Mouse (Mus musculus) limb, embryonic 12.5 days (tissue): Measurements from ENCODE around the gene Igfbp6. TPM values are rescaled to one million over a fixed set of nuclear protein-coding genes. Genes with fewer than 3 reads are reported as not detected.

ENCODE experiments used
- ATAC-seq: fragments of 200-750 bp; cut with Nextera tagmentation; 2 replicates; pipeline ENCODE4 v1.8.0; 2017; ENCODE audit warnings: low read depth, moderate TSS enrichment; ENCODE audit not compliant: insufficient number of reproducible peaks, insufficient read depth, low FRiP score, low TSS enrichment
- H3K27ac ChIP-seq: fragments of 300-500 bp; sonication (generic); 2 replicates; pipeline ENCODE4 v1.5.1; 2016; ENCODE audit warnings: mild to moderate bottlenecking, moderate library complexity
- H3K27me3 ChIP-seq: fragments of 300-500 bp; sonication (generic); 2 replicates; pipeline ENCODE4 v1.6.1; 2016; ENCODE audit warnings: mild to moderate bottlenecking, moderate library complexity
- H3K36me3 ChIP-seq: fragments of 300-500 bp; sonication (generic); 2 replicates; pipeline ENCODE4 v1.6.1; 2016; ENCODE audit warnings: mild to moderate bottlenecking, moderate library complexity
- H3K4me1 ChIP-seq: fragments of 300-500 bp; sonication (generic); replicated peaks from 2 replicates; pipeline ENCODE4 v1.6.1; 2016
- H3K4me2 ChIP-seq: fragments of 300-500 bp; sonication (generic); 2 replicates; pipeline ENCODE4 v1.6.1; 2016; ENCODE audit warnings: mild to moderate bottlenecking, moderate library complexity
- H3K4me3 ChIP-seq: fragments of 300-500 bp; sonication (generic); replicated peaks from 2 replicates; pipeline ENCODE4 v1.5.1; 2016; ENCODE audit warnings: mild to moderate bottlenecking
- H3K9ac ChIP-seq: fragments of 300-500 bp; sonication (generic); replicated peaks from 2 replicates; pipeline ENCODE4 v1.6.1; 2016; ENCODE audit warnings: mild to moderate bottlenecking, moderate library complexity
- H3K9me3 ChIP-seq: fragments of 300-500 bp; sonication (generic); 2 replicates; pipeline ENCODE4 v1.6.1; 2016; ENCODE audit warnings: mild to moderate bottlenecking, moderate library complexity
- WGBS: fragments of 180-500 bp; shearing (Covaris S2); methylation state at CpG from one replicate; pipeline ENCODE4 v1.1.7; 2016; 5-methylcytosine and 5-hydroxymethylcytosine counted together
- polyA plus RNA-seq: library from polyadenylated mRNA; unstranded; fragments of >200 nt; fragmentation: Nextera tagmentation; extraction: Ambion mirVana; gene quantifications from 2 replicates; pipeline ENCODE4 v1.2.1, GENCODE M21; 2016

The Igfbp6 gene
- polyA plus RNA-seq, 1 experiment from 2014 or later: 1.2 TPM

DNA sequence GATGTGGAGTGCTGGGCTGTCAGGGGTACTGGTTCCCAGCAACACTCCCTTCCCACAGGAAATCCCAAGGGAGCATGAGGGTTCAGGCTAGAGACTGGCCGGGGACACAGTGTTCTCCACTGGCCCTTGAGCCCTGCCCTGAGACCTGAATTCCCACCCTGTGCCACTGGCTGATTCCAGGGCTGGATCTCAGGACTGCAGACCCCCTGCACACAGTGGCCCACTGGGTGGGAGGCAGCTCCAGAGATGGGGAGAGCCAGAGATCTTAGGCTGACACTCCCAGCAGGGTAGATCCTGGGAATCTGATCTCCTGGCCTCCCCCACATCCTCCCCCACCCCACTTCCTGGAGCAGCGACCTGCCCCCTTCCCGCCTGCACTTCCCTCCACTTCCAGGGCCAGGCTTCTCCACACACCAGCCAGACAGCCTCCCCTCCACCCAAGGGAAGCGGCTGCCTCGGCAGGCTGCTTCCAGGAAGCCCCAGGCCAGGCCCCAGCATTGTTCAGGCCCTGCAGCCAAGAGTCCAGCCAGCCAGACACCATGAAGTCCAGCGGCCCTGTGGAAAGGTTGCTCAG is 41.5 kb upstream of the Igfbp6 start:
- Histone ChIP-seq H3K4me1 (peaks cover 99% of the 10 kb centered on the region), H3K9ac (peak overlapping the region; percentile 59), H3K4me3 (peak overlapping the region; percentile 58), H3K9me3 (no peaks in the 10 kb centered on the region), H3K27me3 (peaks cover 22% of the 10 kb centered on the region), H3K27ac (peak overlapping the region; percentile 93), H3K4me2 (peak overlapping the region; percentile 89), H3K36me3 (peaks cover 12% of the 10 kb centered on the region)
- WGBS: 12% methylated on average over 6 of the region's 6 CpGs
- no peak for ATAC-seq

DNA sequence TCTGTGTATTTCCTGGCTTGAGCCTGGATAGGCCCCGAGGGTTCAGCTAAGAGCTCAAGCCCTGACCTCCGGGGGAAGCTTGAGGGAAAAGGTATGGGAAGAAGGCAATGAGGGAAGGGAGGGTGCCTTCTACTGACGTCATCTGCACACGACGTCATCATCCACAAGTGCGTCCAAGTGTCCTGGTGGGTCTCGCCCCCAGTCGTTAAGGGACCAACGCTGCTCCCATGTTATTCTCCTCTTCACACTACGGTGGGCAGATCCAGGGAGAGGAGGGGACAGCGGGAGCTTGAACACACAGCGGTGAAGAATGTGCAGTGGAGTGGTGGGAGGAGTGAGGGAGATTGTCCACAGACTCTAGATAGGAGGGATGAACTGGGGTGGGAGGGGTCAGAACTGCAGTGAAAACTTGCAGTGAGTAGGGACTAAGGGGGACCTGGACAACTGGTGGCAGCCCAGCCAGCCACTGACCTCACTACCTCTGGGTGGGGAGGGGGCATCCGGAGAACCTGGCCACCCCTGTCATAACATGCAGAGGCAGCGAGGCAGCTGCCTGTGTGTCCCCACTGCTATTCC is 40.7 kb upstream of the Igfbp6 start:
- Histone ChIP-seq H3K4me2 (peak overlapping the region; percentile 89), H3K4me3 (peak overlapping the region; percentile 58), H3K36me3 (peaks cover 8% of the 10 kb centered on the region; the same call in 1 of the 2 replicates), H3K4me1 (peaks cover 97% of the 10 kb centered on the region), H3K27ac (peak overlapping the region; percentile 93), H3K9ac (peak overlapping the region; percentile 59), H3K27me3 (peaks cover 22% of the 10 kb centered on the region), H3K9me3 (no peaks in the 10 kb centered on the region)
- no peak for ATAC-seq
- 6% methylated on average over 14 of the region's 14 CpGs for WGBS

DNA sequence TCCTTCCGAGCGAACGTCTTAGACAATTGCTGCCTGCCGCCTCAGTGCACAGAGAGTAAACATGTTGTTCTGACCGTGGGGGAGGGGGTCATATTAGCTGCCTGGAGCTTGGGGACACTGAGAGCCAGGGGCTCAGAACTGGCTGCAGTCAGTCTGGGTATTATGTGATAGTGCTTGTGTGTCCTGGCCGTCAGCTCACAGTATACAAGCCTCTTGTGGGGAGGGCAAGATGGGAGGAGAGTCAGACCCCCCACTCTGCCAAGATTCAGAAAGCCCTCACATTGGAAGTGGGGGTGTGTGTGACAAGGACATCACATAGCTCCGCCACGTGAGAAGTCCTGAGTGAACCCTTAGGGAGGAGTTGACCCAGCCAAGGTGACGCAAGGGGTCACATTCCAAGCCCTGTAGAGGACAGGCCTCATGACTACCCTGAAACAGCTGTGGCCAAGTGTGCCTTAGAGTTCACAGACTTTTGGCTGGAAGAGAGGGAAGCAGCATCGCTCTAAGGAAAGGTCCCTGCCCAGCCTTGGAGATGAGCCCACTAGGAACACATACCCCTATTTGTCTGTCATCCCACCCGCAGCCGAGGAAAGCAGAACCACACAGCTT is 40.1 kb upstream of the Igfbp6 start:
- 18% methylated on average over 12 of the region's 12 CpGs for WGBS

DNA sequence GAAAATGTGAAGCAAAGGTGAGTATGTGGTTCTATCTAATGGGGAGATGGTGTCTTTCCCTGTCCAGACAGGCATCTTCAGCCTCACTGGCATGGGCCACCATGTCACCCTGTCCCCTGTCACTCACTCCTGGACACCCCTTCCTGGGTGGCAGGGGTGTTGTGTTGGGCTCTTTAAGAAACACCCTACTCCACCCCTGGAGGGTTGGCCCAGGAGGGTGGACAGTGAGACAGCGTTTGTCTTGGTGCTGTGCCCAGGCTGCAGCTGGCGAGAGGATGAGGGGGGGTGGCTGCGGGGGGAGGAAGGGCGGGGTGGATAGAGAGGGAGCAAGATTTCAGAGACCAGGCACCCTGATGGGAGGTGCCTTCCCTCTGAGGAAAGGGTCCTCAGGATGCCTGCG is 38.8 kb upstream of the Igfbp6 start:
- no peak for ATAC-seq
- Histone ChIP-seq H3K4me1 (peaks cover 88% of the 10 kb centered on the region), H3K4me3 (no peak overlapping the region), H3K27ac (peak overlapping the region; percentile 60), H3K27me3 (peaks cover 22% of the 10 kb centered on the region), H3K4me2 (peak overlapping the region; percentile 68), H3K36me3 (peaks cover 22% of the 10 kb centered on the region), H3K9me3 (no peaks in the 10 kb centered on the region), H3K9ac (0 out of 2 replicates have a peak overlapping the region, but pooled peaks have one; percentile 3)
- WGBS: 67% methylated on average over 5 of the region's 5 CpGs

More for the DNA sequence above, 40.1 kb upstream of the Igfbp6 start:
- Histone ChIP-seq H3K9ac (0 out of 2 replicates have a peak overlapping the region, but pooled peaks have one; percentile 59), H3K36me3 (peaks cover 10% of the 10 kb centered on the region; the same call in 1 of the 2 replicates), H3K27ac (peak overlapping the region; percentile 93), H3K27me3 (peaks cover 22% of the 10 kb centered on the region), H3K4me2 (peak overlapping the region; percentile 89), H3K4me3 (peak overlapping the region; percentile 58), H3K4me1 (peaks cover 97% of the 10 kb centered on the region), H3K9me3 (no peaks in the 10 kb centered on the region)
- no peak for ATAC-seq

DNA sequence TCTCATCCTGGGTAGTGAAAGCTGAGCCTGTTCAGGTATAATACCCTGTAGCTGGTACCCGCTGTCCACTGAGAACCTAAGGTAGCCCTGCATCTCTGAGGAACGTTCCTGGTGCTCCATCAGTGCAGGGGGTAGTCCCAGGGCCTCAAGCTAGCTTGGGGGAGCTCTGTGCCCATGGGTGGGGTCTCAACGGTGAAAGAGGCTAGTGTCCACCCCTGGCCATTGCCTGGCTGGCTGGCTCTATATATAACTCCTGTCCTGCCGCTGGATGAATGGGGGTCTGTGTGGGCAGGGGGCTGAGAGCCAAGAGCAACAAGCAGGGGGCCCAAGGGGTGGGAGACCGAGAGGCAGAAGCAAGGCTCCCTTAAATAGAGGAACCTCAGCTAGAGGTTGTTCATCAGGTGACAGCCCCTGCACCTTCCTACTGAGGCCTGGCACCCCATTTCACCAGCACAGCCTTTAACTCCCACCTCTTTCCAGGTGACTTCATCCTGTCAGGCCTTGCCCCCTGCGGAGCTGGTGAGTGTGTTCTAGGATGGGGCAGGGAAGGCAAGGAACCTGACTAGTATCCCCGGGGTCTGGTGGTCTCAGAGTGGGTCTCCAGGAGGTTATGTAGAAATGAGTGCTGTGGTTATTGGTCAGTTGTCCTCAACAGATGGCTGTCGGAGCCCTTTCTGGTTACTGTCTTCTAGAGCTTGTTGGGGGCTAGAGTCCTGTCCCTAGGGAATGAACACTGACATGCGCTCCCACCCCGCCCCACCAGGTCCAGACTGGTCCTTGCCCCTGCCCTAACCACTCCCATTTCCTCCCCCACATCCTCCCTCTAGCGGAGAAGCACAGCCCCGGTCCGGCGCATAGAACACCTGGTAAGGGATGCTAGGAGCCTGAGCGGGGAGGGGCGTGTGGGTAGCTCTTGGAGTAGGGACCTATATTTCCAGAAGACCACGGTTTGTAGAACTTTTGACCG is 38.1 kb upstream of the Igfbp6 start:
- Histone ChIP-seq H3K9ac (peak overlapping the region; percentile 55; the same call in 1 of the 2 replicates), H3K36me3 (peaks cover 29% of the 10 kb centered on the region)

DNA sequence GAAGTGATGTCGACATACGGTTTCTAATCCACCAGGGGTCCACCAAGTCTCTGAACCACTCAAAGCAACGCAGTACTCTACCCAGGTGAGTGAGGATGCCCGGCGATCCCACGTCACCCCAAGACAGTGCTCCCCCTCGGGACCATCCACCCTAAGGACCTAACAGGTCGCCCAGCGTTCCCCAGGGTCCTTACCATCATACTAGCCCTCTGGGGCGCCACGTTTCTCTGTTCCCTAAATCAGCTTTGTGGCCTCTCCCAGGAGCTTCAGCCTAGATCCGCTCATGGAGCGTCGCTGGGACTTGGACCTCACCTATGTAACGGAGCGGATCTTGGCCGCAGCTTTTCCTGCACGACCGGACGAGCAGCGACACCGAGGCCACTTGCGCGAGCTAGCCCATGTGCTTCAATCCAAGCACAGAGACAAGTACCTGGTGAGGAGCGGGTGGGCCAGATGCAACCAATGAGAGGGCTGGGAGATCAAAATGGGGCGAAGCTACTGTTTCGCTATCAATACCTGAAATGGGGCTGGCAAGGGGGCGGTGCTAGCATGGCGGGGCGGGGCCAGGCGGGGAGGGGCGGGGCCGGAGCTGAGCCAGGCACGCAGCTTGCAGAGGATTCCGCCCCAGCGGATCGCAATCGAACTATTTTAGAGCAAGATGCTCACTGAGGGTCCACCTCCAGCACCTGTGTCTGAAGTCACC is 37.3 kb upstream of the Igfbp6 start:
- Histone ChIP-seq H3K4me2 (peak overlapping the region; percentile 68), H3K9ac (peak overlapping the region; percentile 55), H3K27me3 (peaks cover 22% of the 10 kb centered on the region), H3K9me3 (no peaks in the 10 kb centered on the region), H3K27ac (peak overlapping the region; percentile 56), H3K4me1 (peaks cover 72% of the 10 kb centered on the region), H3K4me3 (peak overlapping the region; percentile 41), H3K36me3 (peaks cover 38% of the 10 kb centered on the region)
- WGBS: 7% methylated on average over 38 of the region's 38 CpGs
- no peak for ATAC-seq

More for the DNA sequence above, 38.1 kb upstream of the Igfbp6 start:
- 25% methylated on average over 18 of the region's 18 CpGs for WGBS
- Histone ChIP-seq H3K9me3 (no peaks in the 10 kb centered on the region), H3K27ac (peak overlapping the region; percentile 73), H3K4me2 (peak overlapping the region; percentile 68), H3K4me3 (peak overlapping the region; percentile 41), H3K4me1 (peaks cover 81% of the 10 kb centered on the region), H3K27me3 (peaks cover 22% of the 10 kb centered on the region)
- ATAC-seq: no peak

DNA sequence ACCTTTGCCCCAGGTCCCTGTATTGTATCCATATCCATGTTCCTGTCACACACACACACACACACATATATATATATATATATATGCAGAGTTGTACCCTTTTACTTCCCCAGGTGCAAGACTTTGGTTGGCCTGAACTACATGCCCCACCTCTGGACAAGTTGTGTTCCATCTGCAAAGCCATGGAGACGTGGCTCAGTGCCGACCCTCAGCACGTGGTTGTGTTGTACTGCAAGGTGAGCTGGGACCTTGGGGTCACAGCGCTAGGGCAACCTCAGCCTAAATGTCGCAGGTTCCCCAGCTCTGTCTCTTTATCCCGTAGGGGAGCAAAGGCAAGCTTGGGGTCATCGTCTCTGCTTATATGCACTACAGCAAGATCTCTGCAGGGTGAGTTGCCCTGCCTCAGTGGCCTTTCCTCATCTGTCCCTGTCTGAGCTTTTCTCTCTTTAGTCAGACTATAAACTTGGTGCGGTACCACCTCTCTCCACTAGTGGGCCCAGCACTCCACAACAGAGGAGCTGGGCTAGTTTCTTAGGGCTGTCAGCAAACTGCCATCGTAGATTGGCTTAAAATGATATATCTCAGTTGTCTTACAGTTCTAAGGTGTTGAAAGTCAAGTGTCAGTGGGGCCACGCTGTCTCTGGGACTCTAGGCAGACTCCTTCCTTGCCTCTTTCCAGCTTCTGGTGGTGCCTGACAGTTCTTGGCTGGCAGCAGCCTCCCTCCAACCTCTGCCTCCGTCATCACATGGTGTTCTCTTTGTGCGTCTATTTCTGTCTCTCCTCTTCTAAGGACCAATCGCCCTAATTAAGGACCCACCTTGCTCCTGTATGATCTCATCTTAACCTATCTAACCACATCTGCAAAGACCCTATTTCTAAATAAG is 36.2 kb upstream of the Igfbp6 start:
- Histone ChIP-seq H3K4me2 (peak overlapping the region; percentile 68), H3K27me3 (peaks cover 22% of the 10 kb centered on the region), H3K27ac (no peak overlapping the region), H3K4me3 (peak overlapping the region; percentile 41; the same call in 1 of the 2 replicates), H3K9me3 (no peaks in the 10 kb centered on the region), H3K36me3 (peaks cover 48% of the 10 kb centered on the region), H3K9ac (no peak overlapping the region), H3K4me1 (peaks cover 62% of the 10 kb centered on the region)
- 42% methylated on average over 13 of the region's 13 CpGs for WGBS
- ATAC-seq: no peak

DNA sequence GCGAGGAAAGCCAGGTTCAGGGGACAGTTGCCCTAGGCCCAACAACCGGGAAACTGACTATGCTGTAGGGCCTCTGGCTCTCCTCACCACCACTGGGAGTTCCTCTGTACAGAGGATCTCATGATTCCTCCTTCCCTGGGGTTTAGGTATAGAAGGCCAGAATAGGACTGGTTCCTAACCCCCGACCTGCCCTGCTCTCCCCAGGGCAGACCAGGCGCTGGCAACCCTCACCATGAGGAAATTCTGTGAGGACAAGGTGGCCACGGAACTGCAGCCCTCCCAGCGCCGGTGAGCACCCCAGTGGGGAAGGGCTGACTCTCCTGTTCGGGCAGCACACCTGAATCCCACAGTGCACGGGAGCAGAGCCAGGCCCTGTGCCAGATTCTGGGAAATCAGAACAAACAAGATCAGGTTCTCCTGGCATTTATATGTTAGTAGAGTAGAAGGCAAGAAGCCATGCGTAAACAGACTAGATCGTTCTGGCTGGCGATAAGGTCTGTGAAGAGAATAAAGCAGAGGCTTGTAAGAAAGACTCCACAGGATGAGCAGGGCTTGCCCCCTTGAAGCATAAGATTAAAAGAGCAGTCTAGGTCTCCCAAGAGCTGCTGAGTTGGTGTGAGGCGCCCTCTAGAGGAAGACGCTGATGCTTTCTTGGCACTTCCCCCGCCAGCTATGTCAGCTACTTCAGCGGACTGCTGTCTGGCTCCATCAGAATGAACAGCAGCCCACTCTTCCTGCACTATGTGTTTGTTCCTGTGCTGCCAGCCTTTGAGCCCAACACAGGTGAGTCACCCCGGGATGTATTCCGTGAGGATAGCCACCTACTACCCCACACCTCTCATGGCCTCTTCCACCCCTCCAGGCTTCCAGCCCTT is 35.3 kb upstream of the Igfbp6 start:
- Histone ChIP-seq H3K9ac (no peak overlapping the region; the same call in 1 of the 2 replicates), H3K4me1 (peaks cover 53% of the 10 kb centered on the region), H3K9me3 (no peaks in the 10 kb centered on the region), H3K4me2 (0 out of 2 replicates have a peak overlapping the region, but pooled peaks have one; percentile 7), H3K36me3 (peaks cover 56% of the 10 kb centered on the region), H3K27me3 (peaks cover 22% of the 10 kb centered on the region), H3K27ac (no peak overlapping the region), H3K4me3 (no peak overlapping the region)
- ATAC-seq: no peak
- 57% methylated on average over 18 of the region's 18 CpGs for WGBS

DNA sequence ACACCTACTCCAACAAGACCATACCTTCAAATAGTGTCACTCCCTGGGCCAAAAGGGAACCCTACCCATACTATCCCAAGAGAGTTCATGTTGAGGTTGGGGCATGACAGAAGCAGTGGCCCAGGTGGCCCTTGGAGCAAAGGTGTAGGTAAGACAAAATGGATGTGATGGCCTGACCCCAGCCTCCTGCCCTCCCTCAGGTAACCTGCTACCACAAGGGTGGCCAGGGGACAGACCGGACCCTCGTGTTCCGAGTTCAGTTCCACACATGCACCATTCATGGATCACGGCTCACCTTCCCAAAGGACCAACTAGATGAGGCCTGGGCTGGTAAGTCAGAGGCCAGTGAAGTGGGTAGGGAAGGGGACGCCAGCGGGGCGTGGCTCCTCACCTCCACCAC is 33.9 kb upstream of the Igfbp6 start:
- ATAC-seq: no peak
- Histone ChIP-seq H3K4me1 (peaks cover 39% of the 10 kb centered on the region), H3K27me3 (peaks cover 22% of the 10 kb centered on the region), H3K27ac (no peak overlapping the region), H3K9ac (no peak overlapping the region), H3K36me3 (peaks cover 68% of the 10 kb centered on the region), H3K4me3 (no peak overlapping the region), H3K4me2 (no peak overlapping the region), H3K9me3 (no peaks in the 10 kb centered on the region)
- 95% methylated on average over 7 of the region's 7 CpGs for WGBS
